Mouse (Mus musculus) monocyte, adult 2 months (primary cell): Measurements from ENCODE around the gene Rpsa.

Source experiments
- DNase-seq, 2 experiments: peaks; one replicate each; pipeline ENCODE4 v3.0.0; 2022; ENCODE audit warnings: low spot score in 2 of 2, low read depth in 1 of 2

Gene Rpsa

DNA sequence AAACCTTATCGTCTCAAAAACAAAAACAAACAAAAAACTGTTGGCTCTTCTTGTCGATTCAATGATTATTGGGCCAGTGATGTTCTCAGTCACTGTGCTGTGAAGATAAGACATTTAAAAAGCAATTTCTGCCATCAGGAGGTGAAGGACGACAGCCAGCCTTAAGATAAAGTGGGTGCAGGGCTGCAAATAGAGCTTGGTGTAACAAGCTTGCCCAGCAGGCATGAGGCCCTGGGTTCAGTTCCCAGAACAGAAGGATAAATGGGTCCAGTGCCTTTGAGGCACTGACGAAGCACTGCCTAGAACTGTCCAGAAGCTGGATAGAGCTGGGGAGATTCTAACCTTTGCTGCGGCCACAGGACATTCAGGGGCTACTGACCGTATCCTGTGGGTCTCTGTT lies 15.0 kb upstream of the Rpsa start:
- DNase-seq = no peak

DNA sequence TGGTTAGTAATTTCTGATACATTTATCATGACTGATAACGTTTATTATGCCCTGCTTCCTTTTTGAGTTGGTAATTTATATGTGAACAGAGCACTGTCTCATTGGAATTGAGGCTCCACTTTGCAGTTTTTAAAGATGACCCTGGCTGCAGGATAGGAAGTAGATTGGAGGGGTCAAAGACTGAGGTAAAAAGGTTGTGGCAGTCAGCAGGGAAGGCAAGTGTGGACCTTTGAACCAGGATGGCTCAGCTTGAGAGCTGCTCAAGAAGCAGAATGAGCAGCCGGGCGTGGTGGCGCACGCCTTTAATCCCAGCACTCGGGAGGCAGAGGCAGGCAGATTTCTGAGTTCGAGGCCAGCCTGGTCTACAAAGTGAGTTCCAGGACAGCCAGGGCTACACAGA lies 14.0 kb upstream of the Rpsa start:
- no peak for DNase-seq

DNA sequence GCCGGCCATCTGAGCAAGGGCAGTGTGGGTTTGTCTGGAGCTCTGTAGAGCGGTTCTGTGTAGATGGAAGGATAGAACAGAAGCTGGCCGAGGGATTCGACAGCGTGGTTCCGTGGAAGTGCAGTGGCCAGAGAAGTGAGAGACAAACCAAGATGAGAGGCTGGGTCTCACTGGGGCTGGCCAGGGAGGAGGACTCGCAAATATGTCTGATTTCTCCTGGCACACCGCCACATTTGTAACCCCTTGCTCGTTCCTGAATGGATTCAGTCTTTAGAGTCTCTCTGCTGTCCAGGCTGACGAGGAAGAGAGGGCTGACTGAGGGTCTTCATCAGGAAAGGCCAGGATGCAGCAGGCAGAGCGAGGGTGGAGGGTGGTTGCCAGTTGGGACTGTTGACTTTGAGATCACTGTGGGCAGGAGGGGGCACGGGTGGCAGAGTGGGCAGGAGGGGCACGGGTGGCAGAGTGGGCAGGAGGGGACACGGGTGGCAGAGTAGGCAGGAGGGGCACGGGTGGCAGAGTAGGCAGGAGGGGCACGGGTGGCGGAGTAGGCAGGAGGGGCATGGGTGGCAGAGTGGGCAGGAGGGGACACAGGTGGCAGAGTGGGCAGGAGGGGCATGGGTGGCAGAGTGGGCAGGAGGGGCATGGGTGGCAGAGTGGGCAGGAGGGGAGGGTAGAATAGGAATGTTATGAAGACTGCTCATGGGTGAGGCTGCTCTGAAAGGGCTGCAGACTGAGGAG lies 13.3 kb upstream of the Rpsa start:
- DNase-seq = no peak

DNA sequence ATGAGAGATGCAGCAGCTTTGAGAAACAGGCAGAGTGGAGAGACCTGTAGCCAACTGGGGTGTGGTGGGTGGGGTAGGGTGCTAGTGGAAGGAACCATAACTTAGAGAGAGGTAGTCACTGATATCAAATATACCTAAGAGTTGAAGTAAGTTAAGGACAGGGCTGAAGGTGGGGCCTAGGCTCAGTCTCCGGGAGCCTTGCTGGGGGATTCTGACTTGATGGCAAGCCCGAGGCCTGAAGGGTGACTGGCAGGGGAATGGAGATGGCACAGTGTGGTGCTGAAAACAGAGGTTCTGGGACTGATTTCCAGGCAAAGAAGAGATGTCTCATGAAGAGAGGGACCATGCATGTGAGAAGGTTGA lies 12.7 kb upstream of the Rpsa start:
- no peak for DNase-seq

DNA sequence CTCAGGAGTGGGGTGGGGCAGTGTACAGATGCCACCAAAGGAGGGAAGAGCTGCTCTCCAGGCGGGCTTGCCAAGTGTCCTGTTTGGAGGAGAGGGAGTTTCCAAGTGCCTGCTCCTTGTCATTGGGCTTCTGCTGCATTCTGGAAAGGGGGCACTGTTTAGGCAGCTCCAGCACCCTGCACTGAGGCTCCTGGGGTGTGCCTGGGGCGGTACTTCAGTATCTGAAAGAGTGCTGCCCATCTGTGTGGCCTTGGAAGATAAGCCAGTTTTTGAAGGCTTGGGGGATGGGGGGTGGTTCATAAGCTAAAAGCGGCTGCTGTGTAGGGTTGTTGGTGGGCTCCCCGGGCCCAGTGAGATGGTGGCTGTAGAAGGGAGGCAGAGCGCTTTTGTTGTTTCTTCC lies 11.9 kb upstream of the Rpsa start:
- DNase-seq = no peak

DNA sequence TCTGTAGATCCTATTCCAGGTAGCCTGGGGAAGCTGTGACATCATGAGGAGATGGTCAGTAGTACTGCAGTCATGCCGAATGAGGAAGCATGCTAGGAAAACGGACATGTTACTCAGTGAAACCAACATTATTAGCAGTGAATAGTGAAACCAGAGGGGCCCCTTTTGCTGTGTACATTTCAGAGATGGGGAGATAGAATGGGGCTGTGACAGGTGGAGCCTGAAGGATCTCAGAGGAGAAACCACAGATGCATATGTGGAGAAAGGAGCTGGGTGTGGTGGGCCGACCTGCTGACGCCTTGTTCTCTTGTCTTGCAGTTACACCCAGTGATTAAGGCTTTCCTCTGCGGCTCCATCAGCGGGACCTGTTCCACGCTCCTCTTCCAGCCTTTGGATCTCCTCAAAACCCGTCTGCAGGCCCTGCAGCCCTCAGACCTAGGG lies 11.3 kb upstream of the Rpsa start:
- peak; percentile 14 to 23 for DNase-seq

DNA sequence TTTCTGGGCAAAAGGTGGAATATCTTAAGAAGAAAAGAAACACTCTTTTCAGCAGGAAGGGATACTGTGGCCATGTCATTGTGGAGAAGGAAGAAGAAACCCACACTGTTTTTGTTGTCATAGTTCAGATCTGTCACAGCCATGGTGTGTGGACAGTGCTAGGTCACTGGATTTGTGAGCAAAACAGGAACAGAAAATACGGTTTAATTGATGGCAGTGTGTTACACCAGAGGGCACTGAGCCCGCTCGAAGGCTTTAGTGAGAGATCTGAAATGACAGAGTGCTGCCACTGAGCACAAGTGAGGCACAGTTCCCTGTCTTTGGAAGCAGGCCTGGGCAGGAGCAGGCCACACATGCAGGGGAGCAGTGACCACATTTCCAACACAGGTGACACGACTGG lies 9.3 kb upstream of the Rpsa start:
- DNase-seq = peak; percentile 28 to 34

DNA sequence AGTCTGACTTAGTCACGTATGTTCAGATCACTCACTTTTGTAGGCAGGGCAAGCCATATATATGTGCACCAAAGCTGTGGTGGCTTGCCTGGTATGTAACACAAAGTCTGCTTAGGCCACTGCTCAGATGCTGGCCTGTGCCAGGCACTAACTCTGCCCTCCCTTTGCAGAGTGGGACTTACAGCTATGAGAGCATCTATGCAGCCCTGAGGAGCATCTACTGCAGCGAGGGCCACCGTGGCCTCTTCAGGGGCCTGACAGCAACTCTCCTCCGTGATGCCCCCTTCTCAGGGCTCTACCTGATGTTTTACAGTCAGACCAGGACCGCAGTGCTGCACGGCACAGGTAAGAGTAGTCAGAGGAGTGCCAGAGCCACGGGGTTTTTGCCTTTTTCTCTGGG lies 7.0 kb upstream of the Rpsa start:
- no peak for DNase-seq

DNA sequence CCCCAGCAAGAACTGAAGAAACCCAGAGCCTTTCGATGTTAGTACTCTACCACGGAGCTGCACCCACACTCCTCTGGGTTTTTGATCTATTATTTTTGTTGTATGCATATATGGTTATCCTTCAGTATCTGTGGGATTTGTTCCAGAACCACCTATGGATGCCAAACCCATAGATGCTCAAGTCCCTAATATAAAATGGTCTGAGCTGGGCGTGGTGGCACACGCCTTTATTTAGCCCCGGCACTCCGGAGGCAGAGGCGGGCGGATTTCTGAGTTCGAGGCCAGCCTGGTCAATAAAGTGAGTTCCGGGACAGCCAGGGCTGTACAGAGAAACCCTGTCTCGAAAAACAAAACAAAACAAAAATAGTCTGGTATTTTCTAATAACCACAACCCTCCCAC lies 621 bp upstream of the Rpsa start:
- no peak for DNase-seq

DNA sequence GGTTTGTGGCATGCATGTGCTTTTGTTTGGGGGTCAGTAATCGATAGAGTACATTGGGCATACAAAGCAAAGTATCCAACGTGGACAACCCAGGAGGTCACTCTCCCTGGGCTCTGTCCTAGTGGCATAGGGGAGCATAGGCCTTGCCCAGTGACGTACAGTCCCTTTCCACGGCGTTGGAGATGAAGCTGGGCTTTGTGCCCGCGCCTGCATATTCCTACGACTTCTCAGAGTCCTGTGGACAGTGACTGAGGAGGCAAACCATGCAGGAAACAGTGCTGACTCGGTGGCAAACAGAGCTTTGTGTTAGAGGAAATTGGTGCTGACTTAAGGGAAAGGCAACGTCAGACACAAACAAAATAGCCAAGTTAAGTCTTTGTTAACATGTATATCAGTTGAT lies 1.8 kb downstream of the Rpsa start:
- no peak for DNase-seq

DNA sequence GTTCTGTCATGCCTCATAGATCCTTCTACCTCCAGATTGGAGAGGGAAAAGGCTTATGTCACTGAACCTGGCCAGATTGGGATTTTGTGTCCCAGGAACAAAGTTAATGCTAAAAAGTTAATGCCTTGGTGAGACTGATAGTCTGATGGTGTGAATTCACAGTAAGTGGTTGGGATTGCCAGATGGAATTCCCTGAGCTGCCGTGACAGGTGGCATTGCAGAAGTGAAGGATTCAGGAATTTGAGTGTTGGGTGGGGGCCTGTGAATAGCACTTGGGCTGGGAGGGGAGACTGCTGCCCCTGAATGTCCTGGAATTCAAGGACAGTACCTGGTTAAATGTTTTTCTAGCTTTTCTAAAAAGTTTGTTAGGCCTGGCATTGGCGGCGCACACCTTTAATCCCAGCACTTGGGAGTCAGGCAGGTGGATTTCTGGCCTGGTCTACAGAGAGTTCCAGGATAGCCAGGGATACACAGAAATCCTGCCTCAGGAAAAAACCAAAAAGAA lies 4.3 kb downstream of the Rpsa start:
- no peak for DNase-seq

DNA sequence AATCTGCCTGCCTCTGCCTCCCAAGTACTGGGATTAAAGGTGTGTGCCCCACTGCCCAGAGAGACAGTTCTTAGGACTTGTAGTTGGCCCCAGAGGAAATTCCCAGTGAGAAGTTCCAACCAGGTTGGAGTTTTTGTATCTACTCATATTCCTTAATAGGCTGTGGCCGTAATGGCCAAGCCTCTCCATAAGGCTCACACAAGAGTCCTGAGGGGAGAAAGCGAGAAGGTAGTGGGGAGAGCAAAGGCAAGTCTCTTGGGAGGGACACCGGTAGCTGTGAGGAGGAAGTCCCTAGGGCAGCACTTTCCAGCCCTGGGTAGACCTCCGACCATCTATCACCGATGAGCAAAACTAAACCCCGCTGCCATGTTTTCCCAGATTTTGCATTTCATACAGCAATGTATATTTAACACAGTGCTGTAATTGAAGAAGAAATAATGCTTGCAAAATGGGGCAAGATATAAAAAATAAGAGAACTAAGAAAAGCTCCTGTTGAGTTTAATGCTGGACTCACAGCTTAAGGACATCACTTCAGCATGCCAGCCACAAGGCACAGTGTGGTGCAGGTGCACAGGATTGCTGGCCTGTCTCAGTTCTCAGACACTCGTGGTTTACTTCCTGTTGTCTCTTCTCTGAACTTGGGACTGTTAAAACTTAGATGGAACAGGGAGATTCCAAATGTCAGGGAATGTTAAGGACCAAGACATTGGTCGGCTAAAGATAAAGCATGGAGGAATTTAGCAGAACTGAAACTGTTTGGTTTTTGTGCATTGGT lies 5.7 kb downstream of the Rpsa start:
- DNase-seq = no peak

DNA sequence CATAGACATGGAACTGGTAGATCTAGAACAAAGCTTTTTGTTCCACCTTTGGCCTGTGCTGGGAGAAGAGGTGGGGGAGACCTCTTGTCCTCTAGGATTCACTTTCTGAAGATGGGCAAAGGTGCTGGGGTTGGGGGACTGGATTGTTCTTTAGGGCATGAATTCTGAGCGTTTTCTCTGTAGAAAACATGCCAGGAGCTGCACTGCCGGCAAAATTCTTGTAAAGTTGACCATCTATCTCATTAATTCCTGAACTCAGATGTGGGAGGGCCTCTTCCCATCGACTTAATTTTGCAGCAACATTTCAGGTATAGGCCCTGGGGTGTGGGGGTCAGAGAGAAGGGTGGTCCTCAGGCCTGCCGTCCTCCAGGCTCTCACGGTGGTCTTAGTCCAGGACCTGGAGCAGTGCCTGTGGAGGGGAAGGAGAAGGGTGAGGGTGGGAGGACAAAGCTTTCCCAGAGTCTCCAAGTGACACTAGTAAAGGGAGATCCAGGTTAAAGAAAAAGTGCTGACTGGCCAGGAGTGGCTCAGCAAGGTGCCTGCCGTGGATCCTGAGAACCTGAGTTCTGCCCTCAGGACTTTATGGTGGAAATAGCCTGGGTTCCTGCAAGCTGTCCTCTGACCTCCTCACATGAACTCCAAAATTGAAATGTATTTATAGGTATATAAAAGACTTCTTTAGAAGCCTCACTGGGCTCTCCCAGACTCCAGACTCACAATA lies 6.4 kb downstream of the Rpsa start:
- no peak for DNase-seq

DNA sequence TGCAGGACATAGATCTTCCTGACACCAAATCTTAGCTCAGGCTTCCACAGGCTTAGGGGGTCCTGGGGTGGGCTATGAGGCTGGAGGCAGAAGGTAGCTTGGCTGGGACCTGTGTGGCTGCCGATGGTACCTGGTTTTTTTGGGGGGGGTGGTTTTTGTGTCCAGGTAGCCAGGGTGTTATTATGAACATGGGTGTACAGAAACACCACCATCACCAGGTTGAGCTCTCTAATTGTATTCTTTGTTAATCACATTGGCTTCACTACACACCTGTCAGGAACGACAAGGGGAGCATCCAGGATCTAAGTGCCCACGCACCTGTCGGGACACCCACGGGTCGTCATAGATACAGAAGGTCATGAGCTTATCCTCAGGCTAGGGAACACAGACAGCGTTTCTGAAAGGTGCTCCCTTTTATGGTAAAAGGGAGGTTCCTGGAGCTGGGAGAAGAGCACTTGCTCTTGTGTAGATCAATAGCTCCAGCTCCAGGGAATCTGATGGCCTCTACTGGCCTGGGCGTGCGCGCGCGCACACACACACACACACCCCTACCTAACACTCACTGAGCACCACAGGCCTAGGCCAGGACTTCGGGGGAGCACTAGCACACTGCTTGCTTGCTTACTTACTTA lies 7.2 kb downstream of the Rpsa start:
- DNase-seq = no peak

DNA sequence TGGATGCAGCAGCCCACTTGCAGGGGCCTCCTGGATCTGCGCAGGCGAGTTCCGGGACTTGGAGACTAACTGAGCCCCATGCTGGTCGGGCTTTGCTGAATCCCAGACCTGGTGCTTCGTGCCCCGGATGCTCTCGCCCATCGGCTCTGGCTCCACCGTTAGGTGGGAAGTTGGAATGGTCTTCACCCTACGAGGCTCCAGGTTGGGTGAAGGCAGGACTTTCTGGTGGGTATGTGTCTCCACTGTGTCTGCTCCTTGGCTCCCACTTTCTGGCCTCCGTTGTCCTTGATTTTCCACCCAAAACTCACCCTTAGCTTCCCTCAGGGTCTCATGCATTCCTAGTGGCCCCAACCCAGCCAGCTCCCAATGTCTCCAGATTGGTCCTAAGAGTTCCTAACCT lies 8.0 kb downstream of the Rpsa start:
- DNase-seq = no peak

DNA sequence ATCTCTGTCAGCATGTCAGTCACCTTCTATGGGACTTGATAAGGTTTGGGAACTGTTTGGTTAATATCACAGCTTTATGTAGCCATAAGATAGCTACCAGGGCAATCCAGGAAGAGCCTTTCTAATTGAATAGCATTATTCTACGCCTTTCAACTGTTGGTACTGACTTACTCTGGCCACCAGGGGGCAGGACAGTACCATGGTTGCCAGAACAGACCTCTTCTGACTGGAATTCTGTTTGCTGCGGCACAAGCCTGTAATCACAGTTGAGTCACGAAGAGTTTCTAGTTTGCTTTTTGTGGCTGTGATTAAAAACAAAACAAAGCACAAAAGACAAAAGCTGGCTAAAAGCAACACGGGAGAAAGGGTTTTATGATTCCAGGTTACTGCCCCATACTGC lies 13.2 kb downstream of the Rpsa start:
- peak in 1 of 2 experiments; percentile 40 for DNase-seq

DNA sequence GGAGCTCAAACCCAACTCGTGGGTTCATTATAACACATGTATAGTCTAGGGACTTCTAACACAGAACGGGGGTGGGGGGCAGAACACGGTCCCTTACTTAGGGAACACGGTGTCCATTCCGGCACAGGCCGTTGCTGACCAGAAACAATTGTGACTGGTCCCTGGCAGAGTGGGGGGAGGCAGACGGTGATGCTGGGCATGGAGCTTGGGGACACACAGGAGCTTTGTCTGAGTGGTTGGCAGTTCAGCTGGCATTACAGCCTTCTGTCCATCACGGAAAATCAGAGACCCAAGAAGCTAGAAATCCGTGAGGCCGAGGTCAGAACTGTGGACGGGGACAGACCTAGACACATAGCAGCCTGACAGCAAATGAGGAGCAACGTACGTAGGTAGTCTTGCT lies 17.0 kb downstream of the Rpsa start:
- no peak for DNase-seq

DNA sequence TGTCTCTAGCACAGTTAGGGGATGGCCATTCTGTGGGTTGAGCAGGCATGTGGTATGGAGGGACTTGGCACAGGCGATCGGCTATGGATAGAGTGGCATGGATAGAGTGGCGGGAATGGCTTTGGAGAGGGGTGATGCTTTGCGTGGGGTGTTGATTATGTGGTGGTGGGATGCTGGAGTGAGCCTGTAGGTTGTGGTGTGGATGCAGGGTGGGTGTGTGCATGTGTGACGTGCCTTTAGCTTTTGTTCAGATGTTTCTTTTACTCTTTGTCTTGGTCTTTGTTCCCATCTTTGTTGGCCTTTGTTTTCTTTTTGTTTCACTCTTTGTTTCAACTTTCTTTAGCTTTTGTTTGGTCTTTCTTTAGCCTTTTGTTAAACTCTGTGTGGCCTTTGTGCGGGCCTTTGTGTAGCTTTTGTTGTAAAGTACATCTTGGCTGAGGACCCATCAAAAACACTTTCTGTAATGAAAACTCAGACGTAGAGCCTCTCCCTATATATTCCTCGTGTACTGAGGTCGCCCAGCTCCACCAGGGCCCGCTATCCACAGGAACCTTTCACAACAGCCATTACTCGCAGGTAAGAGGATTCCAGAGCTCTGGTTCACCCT lies 21.8 kb downstream of the Rpsa start, which contains the start of gene Mobp:
Gene Mobp, plus strand, starts transcription at position 486 of the 607 bp plus-strand sequence.
- no peak for DNase-seq

DNA sequence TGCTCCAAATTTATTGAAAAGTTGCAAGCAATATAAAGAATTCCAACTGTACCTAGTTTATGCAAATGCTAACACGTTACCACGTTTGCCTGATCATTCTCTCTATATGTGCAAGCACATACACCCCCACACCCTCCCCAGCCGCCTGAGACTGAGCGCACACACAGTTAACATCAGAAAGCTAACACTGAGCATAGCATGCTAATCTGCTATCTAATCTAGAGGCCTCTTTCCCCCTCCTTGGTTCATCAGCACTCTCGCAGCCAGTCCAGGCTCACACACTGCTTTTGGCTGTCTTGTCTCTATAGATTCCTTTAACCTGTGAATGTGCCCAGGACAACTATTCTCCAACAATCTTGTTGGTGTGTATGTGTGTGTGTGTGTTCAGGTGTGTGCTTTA lies 23.7 kb downstream of the Rpsa start:
- no peak for DNase-seq

DNA sequence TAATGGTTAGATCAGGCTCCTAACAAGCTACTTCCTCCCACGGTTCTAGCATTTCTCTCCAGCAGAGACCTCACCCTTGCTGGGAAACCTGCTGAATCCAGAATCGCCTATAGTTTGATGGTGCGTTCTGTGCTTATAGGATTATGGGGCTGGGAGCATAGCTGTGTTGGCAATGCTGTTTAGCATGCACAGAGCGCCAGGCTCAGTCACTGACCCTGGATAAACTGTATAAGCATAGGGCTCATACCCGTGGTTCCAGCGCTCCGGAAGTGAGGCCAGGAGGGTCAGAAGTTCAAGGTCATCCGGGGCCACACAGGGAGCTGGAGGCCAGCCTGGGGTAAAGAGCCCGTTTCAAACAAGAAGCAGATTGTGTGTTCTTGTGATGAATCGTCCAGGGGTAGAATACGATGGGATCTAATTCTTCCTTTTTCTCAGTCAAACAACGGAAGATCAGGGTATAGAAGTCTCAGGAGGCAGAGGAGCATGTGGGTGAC lies 24.5 kb downstream of the Rpsa start:
- DNase-seq = no peak

DNA sequence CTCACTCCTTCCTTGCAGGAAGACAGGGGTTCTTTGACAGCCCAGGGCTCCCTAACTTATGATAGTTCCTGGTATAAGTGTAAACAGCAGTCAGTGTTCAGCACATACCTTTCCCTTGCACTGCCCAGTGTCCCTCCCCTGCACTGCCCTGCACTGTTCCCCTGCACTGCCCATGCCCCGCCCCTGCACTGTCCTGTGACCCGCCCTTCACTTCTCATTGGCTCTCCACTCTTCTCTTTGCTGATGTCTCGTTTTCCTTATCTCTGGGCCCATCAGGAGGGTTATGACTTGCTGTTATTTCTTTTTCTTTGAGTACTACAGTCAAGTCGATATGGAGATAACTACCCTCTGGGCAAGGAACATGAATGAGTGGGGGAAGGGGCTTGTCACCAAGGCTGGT lies 30.6 kb downstream of the Rpsa start:
- DNase-seq = no peak
